ENCODE assay signal across 8 mouse cellular contexts in genomic region chr17:78201221-78202058, GRCm38 (mm10). TPM values are rescaled to one million over a fixed set of nuclear protein-coding genes. Genes with fewer than 3 reads are reported as not detected.
A peak's percentile ranks its signal among the peaks of the same experiment; 100 is the strongest.
DNase-seq lines count a peak whose midpoint lies in the region; ATAC-seq and TF ChIP-seq lines count a peak whose summit lies in the region.

No protein-coding gene starts in this region.

- H3K4me3 ChIP-seq in forebrain, embryonic 10.5 days: peak overlapping the region; percentile 83
- H3K4me3 ChIP-seq in hindbrain, postnatal 0 days (ENCODE audit: low read length): peak overlapping the region; percentile 86
- H3K4me3 ChIP-seq in liver, embryonic 15.5 days (replicated peaks): peak overlapping the region; percentile 66

- H3K4me2 ChIP-seq in hindbrain, postnatal 0 days (ENCODE audit: low read depth, low read length): peak overlapping the region; percentile 99
- peak overlapping the region; percentile 96 for H3K4me2 ChIP-seq in liver, embryonic 15.5 days

- ATAC-seq in hindbrain, postnatal 0 days: peak; percentile 34
- peak; percentile 32; the same call in 1 of the 2 replicates for ATAC-seq in liver, embryonic 15.5 days (ENCODE audit: insufficient read depth)

- H3K27ac ChIP-seq in forebrain, embryonic 10.5 days: peak overlapping the region; percentile 94
- peak overlapping the region; percentile 85 for H3K27ac ChIP-seq in hindbrain, postnatal 0 days
- no peak overlapping the region for H3K27ac ChIP-seq in liver, embryonic 15.5 days (replicated peaks)

- peak; percentile 17 to 35 for DNase-seq in spleen, adult 18-20 months
- no peak for DNase-seq in spleen, postnatal 14 days (ENCODE audit: low spot score in 2 of 2)
- DNase-seq in adrenal gland, postnatal 14 days: peak; percentile 55
- peak; percentile 43 for DNase-seq in forebrain, embryonic 10.5 days (ENCODE audit: extremely low spot score, low spot score)
- peak; percentile 48 for DNase-seq in hindbrain, postnatal 0 days (ENCODE audit: low spot score)
- DNase-seq in retina, postnatal 1 day: peak; percentile 52
- no peak for DNase-seq in ovary, postnatal 14 days (ENCODE audit: low spot score)

- under 1% methylated on average over 39 of the region's 39 CpGs for WGBS in forebrain, embryonic 10.5 days
- under 1% methylated on average over 39 of the region's 39 CpGs for WGBS in hindbrain, postnatal 0 days
- under 1% methylated on average over 39 of the region's 39 CpGs for WGBS in liver, embryonic 15.5 days (ENCODE audit: insufficient replicate concordance)

- H3K9me3 ChIP-seq in forebrain, embryonic 10.5 days: no peaks in the 10 kb centered on the region
- no peaks in the 10 kb centered on the region for H3K9me3 ChIP-seq in hindbrain, postnatal 0 days (ENCODE audit: low read length)
- H3K9me3 ChIP-seq in liver, embryonic 15.5 days (replicated peaks): no peaks in the 10 kb centered on the region

- no peaks in the 10 kb centered on the region for H3K36me3 ChIP-seq in forebrain, embryonic 10.5 days (replicated peaks)
- no peaks in the 10 kb centered on the region for H3K36me3 ChIP-seq in hindbrain, postnatal 0 days (ENCODE audit: insufficient read depth, low read length)
- H3K36me3 ChIP-seq in liver, embryonic 15.5 days (replicated peaks): no peaks in the 10 kb centered on the region

- peaks cover 29% of the 10 kb centered on the region for H3K27me3 ChIP-seq in forebrain, embryonic 10.5 days (ENCODE audit: poor library complexity, severe bottlenecking)
- no peaks in the 10 kb centered on the region for H3K27me3 ChIP-seq in hindbrain, postnatal 0 days (ENCODE audit: insufficient read depth, low read length)
- peaks cover 57% of the 10 kb centered on the region for H3K27me3 ChIP-seq in liver, embryonic 15.5 days

- TF ChIP-seq CTCF in hindbrain, postnatal 0 days (IDR thresholded peaks at IDR 0.05; ENCODE audit: low read depth): no peak

- H3K9ac ChIP-seq in hindbrain, postnatal 0 days (replicated peaks; ENCODE audit: low read length): peak overlapping the region; percentile 71
- peak overlapping the region; percentile 58 for H3K9ac ChIP-seq in liver, embryonic 15.5 days

- peaks cover 41% of the 10 kb centered on the region for H3K4me1 ChIP-seq in forebrain, embryonic 10.5 days
- peaks cover 16% of the 10 kb centered on the region; the same call in 1 of the 2 replicates for H3K4me1 ChIP-seq in hindbrain, postnatal 0 days (ENCODE audit: insufficient read depth, low read length)
- H3K4me1 ChIP-seq in liver, embryonic 15.5 days (replicated peaks): peaks cover 34% of the 10 kb centered on the region

RNA-seq across cellular contexts. Expression of gene Crim1, which starts 1.4 kb away (rescaled TPM):
- total RNA-seq in adrenal gland, postnatal 14 days (2021): 31.4 and 36.7 TPM in 2 replicates
- polyA plus RNA-seq in forebrain, embryonic 10.5 days (2016; fragmentation: Nextera tagmentation; extraction: Ambion mirVana): 1.8 and 2.3 TPM in 2 replicates
- total RNA-seq in hindbrain, postnatal 0 days (2014; rRNA removed): 129 and 143 TPM in 2 replicates
- polyA plus RNA-seq in hindbrain, postnatal 0 days (2015; fragmentation: Nextera tagmentation; extraction: Ambion mirVana): 13.6 and 14.6 TPM in 2 replicates
- 0.63 and 0.96 TPM in 2 replicates for polyA plus RNA-seq in liver, embryonic 15.5 days (2015; fragmentation: Nextera tagmentation; extraction: Ambion mirVana)

Comparison
In these comparisons a context has a peak if more than half of its experiments do, and no peak if none do; other contexts are left out.
1. DNase-seq: peak in spleen, adult 18-20 months (2 of 2), adrenal gland, postnatal 14 days (single experiment), forebrain, embryonic 10.5 days (single experiment), hindbrain, postnatal 0 days (single experiment) and retina, postnatal 1 day (single experiment); none in spleen, postnatal 14 days (0 of 2) and ovary, postnatal 14 days (single experiment).
2. Peak in every context shown above with its lines, with median percentiles within 50 percentile points of each other: H3K4me3 ChIP-seq.